Mouse (Mus musculus) MEL (cell line): ENCODE measurements at regions not wholly inside any gene's neighbourhood (a gene's known extent, or its start where the extent isn't known, plus 50 kb on each side); places are given as distances from the start of the nearest gene placed in this dataset.

ENCODE experiments used
- DNase-seq: peaks from one replicate; pipeline ENCODE4 v3.0.0; 2011; ENCODE audit warnings: low read depth, low spot score
- H3K27ac ChIP-seq: 2 replicates; pipeline ENCODE4 v1.5.1; 2012; ENCODE audit warnings: low read depth, mild to moderate bottlenecking, control low read depth, low read length, moderate library complexity; ENCODE audit not compliant: control insufficient read depth
- H3K27me3 ChIP-seq, 2 experiments: fragments of 150-350 bp in 1 of 2; sonication (generic) in 1 of 2; 2 replicates each; pipeline ENCODE4 v1.6.1; 2012; ENCODE audit warnings: low read length in 2 of 2, mild to moderate bottlenecking in 2 of 2, improper control_type of control experiment in 1 of 2, moderate library complexity in 1 of 2; ENCODE audit not compliant: insufficient read depth in 2 of 2, control insufficient read depth in 1 of 2
- H3K36me3 ChIP-seq, 2 experiments: 2 replicates each; pipeline ENCODE4 v1.6.1; 2012 to 2014; ENCODE audit warnings: low read length in 2 of 2, improper control_type of control experiment in 1 of 2, inconsistent platforms in 1 of 2, mild to moderate bottlenecking in 1 of 2; ENCODE audit not compliant: insufficient read depth in 2 of 2, control insufficient read depth in 1 of 2
- H3K4me1 ChIP-seq, 2 experiments: fragments of 150-350 bp in 1 of 2; sonication (generic) in 1 of 2; 2 replicates each; pipeline ENCODE4 v1.6.1; 2012; ENCODE audit warnings: low read length in 2 of 2, improper control_type of control experiment in 1 of 2, mild to moderate bottlenecking in 1 of 2; ENCODE audit not compliant: insufficient read depth in 2 of 2, control insufficient read depth in 1 of 2
- H3K4me3 ChIP-seq, 2 experiments: fragments of 150-350 bp in 1 of 2; sonication (generic) in 1 of 2; 2 replicates each; pipeline ENCODE4 v1.5.1; 2012; ENCODE audit warnings: low read depth in 2 of 2, low read length in 2 of 2, mild to moderate bottlenecking in 2 of 2, moderate library complexity in 2 of 2, control low read depth in 1 of 2, improper control_type of control experiment in 1 of 2; ENCODE audit not compliant: control insufficient read depth in 1 of 2, insufficient read depth in 1 of 2
- H3K79me2 ChIP-seq: 2 replicates; pipeline ENCODE4 v1.6.1; 2012; ENCODE audit warnings: mild to moderate bottlenecking, low read length, moderate library complexity; ENCODE audit not compliant: control insufficient read depth, poor library complexity, insufficient read depth
- H3K9ac ChIP-seq: 2 replicates; pipeline ENCODE4 v1.6.1; 2012; ENCODE audit warnings: low read depth, mild to moderate bottlenecking, control low read depth, low read length, moderate library complexity; ENCODE audit not compliant: control insufficient read depth, poor library complexity, severe bottlenecking
- H3K9me3 ChIP-seq: fragments of 150-350 bp; sonication (generic); replicated peaks from 2 replicates; pipeline ENCODE4 v1.6.1; 2012; ENCODE audit warnings: mild to moderate bottlenecking, low read length, improper control_type of control experiment, moderate library complexity; ENCODE audit not compliant: insufficient read depth
- CHD1 ChIP-seq: IDR thresholded peaks from 2 replicates; pipeline ENCODE4 v1.6.1; 2012; ENCODE audit warnings: low read depth, mild to moderate bottlenecking, inconsistent platforms, low read length, improper control_type of control experiment
- CHD2 ChIP-seq: IDR thresholded peaks from 2 replicates; pipeline ENCODE4 v1.6.1; 2011; ENCODE audit warnings: low read length, improper control_type of control experiment
- E2F4 ChIP-seq: IDR thresholded peaks from 2 replicates; pipeline ENCODE4 v1.6.1; 2011; ENCODE audit warnings: low read depth, low read length, improper control_type of control experiment, borderline replicate concordance
- ELF1 ChIP-seq: IDR thresholded peaks from 2 replicates; pipeline ENCODE4 v1.6.1; 2014; ENCODE audit warnings: low read depth, mild to moderate bottlenecking, inconsistent platforms, low read length, improper control_type of control experiment, moderate library complexity
- EP300 ChIP-seq, 2 experiments: IDR thresholded peaks; 2 replicates each; pipeline ENCODE4 v1.6.1; 2011; ENCODE audit warnings: improper control_type of control experiment in 2 of 2, low read length in 2 of 2, low read depth in 1 of 2, mild to moderate bottlenecking in 1 of 2
- MAFK ChIP-seq: IDR thresholded peaks from 2 replicates; pipeline ENCODE4 v1.6.1; 2011; ENCODE audit warnings: low read depth, mild to moderate bottlenecking, low read length, improper control_type of control experiment, borderline replicate concordance
- MAX ChIP-seq: IDR thresholded peaks from 2 replicates; pipeline ENCODE4 v1.6.1; 2011; ENCODE audit warnings: low read length, improper control_type of control experiment
- MAZ ChIP-seq: IDR thresholded peaks from 2 replicates; pipeline ENCODE4 v1.6.1; 2012; ENCODE audit warnings: low read depth, mild to moderate bottlenecking, inconsistent platforms, low read length, improper control_type of control experiment
- MXI1 ChIP-seq: IDR thresholded peaks from 2 replicates; pipeline ENCODE4 v1.6.1; 2011; ENCODE audit warnings: mild to moderate bottlenecking, low read depth, low read length, improper control_type of control experiment
- MYB ChIP-seq: IDR thresholded peaks from 2 replicates; pipeline ENCODE4 v1.6.1; 2011; ENCODE audit warnings: mild to moderate bottlenecking, low read depth, low read length, improper control_type of control experiment
- NELFE ChIP-seq: IDR thresholded peaks from 2 replicates; pipeline ENCODE4 v1.6.1; 2011; ENCODE audit warnings: low read depth, low read length, improper control_type of control experiment
- NRF1 ChIP-seq: IDR thresholded peaks from 2 replicates; pipeline ENCODE4 v1.6.1; 2014; ENCODE audit warnings: low read depth, mild to moderate bottlenecking, inconsistent platforms, low read length, improper control_type of control experiment, moderate library complexity; ENCODE audit not compliant: poor library complexity, insufficient read depth, severe bottlenecking
- POLR2A ChIP-seq, 2 experiments: IDR thresholded peaks; 2 replicates each; pipeline ENCODE4 v1.6.1; 2011 to 2012; ENCODE audit warnings: low read length in 2 of 2, mild to moderate bottlenecking in 2 of 2, control low read depth in 1 of 2, improper control_type of control experiment in 1 of 2, low read depth in 1 of 2, moderate library complexity in 1 of 2; ENCODE audit not compliant: control insufficient read depth in 1 of 2, insufficient read depth in 1 of 2, poor library complexity in 1 of 2
- POLR2AphosphoS2 ChIP-seq: IDR thresholded peaks from 2 replicates; pipeline ENCODE4 v1.6.1; 2011; ENCODE audit warnings: low read length, improper control_type of control experiment
- POLR2AphosphoS5 ChIP-seq: IDR thresholded peaks from 2 replicates; pipeline ENCODE4 v1.6.1; 2012; ENCODE audit warnings: low read depth, borderline replicate concordance, mild to moderate bottlenecking, inconsistent platforms, low read length, moderate library complexity, mixed read lengths
- RAD21 ChIP-seq: IDR thresholded peaks from 2 replicates; pipeline ENCODE4 v1.6.1; 2011; ENCODE audit warnings: mild to moderate bottlenecking, low read depth, low read length, improper control_type of control experiment
- SIN3A ChIP-seq: IDR thresholded peaks from 2 replicates; pipeline ENCODE4 v1.6.1; 2012; ENCODE audit warnings: low read length, improper control_type of control experiment, inconsistent platforms
- TBP ChIP-seq: IDR thresholded peaks from 2 replicates; pipeline ENCODE4 v1.8.0; 2011; ENCODE audit warnings: low read depth, low read length, improper control_type of control experiment
- USF1 ChIP-seq: IDR thresholded peaks from 2 replicates; pipeline ENCODE4 v1.6.1; 2014; ENCODE audit warnings: low read depth, mild to moderate bottlenecking, inconsistent platforms, low read length, improper control_type of control experiment, moderate library complexity
- ZNF384 ChIP-seq: IDR thresholded peaks from 2 replicates; pipeline ENCODE4 v1.6.1; 2012; ENCODE audit warnings: low read depth, mild to moderate bottlenecking, inconsistent platforms, low read length, improper control_type of control experiment

DNA sequence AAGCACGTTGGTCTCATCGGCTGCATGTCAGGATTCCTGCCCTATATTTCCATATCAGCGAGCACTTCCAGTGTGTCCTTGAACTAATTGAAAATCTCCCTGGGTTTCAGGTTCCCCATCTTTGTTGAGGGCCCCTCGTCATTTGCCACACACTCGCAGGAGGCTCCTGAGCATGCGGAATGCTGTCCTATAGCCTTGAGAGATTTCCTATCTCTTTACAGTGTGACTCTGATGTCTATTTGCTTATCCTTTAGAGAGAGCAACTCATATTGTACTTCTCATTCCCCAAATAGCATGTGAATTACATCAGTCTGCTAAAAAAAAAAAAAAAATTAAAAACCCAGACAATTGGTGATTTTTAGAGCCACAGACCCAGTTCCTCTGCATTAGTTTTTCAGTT lies 845.1 kb downstream of the 5730522E02Rik start:
- no peak overlapping the region for H3K4me3 ChIP-seq
- H3K9ac ChIP-seq = no peak overlapping the region
- H3K36me3 ChIP-seq = no peaks in the 10 kb centered on the region
- no peaks in the 10 kb centered on the region for H3K27me3 ChIP-seq
- DNase-seq = no peak
- no peaks in the 10 kb centered on the region for H3K4me1 ChIP-seq
- no peak overlapping the region for H3K27ac ChIP-seq
- H3K9me3 ChIP-seq = no peaks in the 10 kb centered on the region
- TF ChIP-seq USF1 = no peak
- TF ChIP-seq MYB = no peak
- H3K79me2 ChIP-seq = no peaks in the 10 kb centered on the region

- Histone ChIP-seq H3K79me2 (no peaks in the 10 kb centered on the region), H3K4me3 (no peak overlapping the region), H3K27ac (no peak overlapping the region), H3K9ac (no peak overlapping the region), H3K36me3 (no peaks in the 10 kb centered on the region), H3K4me1 (no peaks in the 10 kb centered on the region), H3K9me3 (no peaks in the 10 kb centered on the region), H3K27me3 (no peaks in the 10 kb centered on the region)
- TF ChIP-seq POLR2A (IDR thresholded peaks at IDR 0.05; ENCODE audit: control insufficient read depth in 1 of 2, insufficient read depth in 1 of 2, low read depth in 1 of 2, low read length in 2 of 2, poor library complexity in 1 of 2) (no peak), EP300 (IDR thresholded peaks at IDR 0.05; ENCODE audit: low read depth in 1 of 2, low read length in 2 of 2) (no peak), TBP (no peak)
- no peak for DNase-seq
These were observed 850.8 kb downstream of the 5730522E02Rik start for GRCm38 (mm10) chr11:25359723-25360122.

DNA sequence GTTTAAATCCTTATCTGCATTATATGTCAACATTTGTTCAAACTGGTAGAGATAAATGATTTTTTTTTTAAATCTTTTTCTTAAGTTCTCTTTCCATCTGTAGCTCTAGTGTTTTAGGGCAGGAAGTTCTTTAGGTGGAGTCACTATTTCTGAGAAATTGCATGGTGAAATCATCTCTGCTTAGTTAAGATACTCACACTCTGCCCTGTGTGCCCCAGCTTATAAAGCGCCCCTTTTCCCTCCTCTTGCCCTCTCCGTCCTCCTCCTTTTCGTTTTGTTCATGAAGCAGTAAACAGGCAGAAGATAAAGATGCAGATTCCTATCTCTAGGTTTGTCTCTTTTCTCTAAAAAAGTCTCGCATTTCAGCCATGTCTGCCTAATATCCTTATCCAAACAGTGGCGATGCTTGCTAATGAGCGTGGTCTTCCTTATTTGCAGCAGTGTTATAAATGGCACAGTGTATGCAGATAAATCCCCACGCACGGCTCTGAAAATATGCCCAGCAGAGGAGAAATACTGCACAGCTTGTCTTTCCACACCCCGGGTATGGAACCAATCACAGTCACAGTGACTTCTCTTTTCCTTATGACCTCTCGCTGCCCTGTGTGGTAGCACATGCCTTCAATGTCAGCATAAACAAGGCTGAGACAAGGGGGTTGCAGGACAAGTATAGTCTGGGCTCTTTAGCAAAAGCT lies 852.7 kb downstream of the 5730522E02Rik start:
- H3K4me1 ChIP-seq = no peaks in the 10 kb centered on the region
- no peak for TF ChIP-seq MAX
- TF ChIP-seq RAD21 = no peak
- TF ChIP-seq SIN3A = no peak
- TF ChIP-seq MYB = no peak
- no peak for TF ChIP-seq CHD2
- TF ChIP-seq POLR2AphosphoS2 = no peak
- no peak for TF ChIP-seq ELF1
- no peak for TF ChIP-seq E2F4
- no peak for TF ChIP-seq MAZ
- TF ChIP-seq CHD1 = no peak
- no peak for TF ChIP-seq NRF1
- TF ChIP-seq ZNF384 = no peak
- TF ChIP-seq MXI1 = no peak
- TF ChIP-seq MAFK = no peak
- no peak for TF ChIP-seq NELFE
- TF ChIP-seq POLR2AphosphoS5 = no peak
- no peak for DNase-seq

More for the DNA sequence above, 852.7 kb downstream of the 5730522E02Rik start:
- Histone ChIP-seq H3K9ac (no peak overlapping the region), H3K27me3 (no peaks in the 10 kb centered on the region), H3K36me3 (no peaks in the 10 kb centered on the region), H3K4me3 (no peak overlapping the region), H3K79me2 (no peaks in the 10 kb centered on the region), H3K27ac (no peak overlapping the region), H3K9me3 (no peaks in the 10 kb centered on the region)
